20 mouse cellular contexts compared by ENCODE assay signal in genomic region chr14:102930933-102931332, GRCm38 (mm10). TPM values are rescaled to one million over a fixed set of nuclear protein-coding genes. Genes with fewer than 3 reads are reported as not detected.
A peak's percentile ranks its signal among the peaks of the same experiment; 100 is the strongest.
DNase-seq lines count a peak whose midpoint lies in the region; ATAC-seq and TF ChIP-seq lines count a peak whose summit lies in the region.
"Had no signal": no experiment of that assay in that cellular context is flagged by ENCODE, and none has a peak within 500 bp of the region (broad histone marks: within the 10 kb centered on the region; RNA-seq: fewer than 3 reads in every experiment).

No protein-coding gene starts in this region.

- H3K79me2 ChIP-seq in CH12.LX (replicated peaks; ENCODE audit: control insufficient read depth, extremely low read depth, insufficient read depth, poor library complexity, severe bottlenecking): no peaks in the 10 kb centered on the region

- no peaks in the 10 kb centered on the region for H3K36me3 ChIP-seq in CH12.LX (replicated peaks in 1 of 2; ENCODE audit: control insufficient read depth in 1 of 2, insufficient read depth in 1 of 2, low read length in 1 of 2)
- H3K36me3 ChIP-seq: embryonic facial prominence, embryonic 10.5 days; embryonic facial prominence, embryonic 12.5 days; G1E had no signal

- no peak overlapping the region for H3K4me3 ChIP-seq in CH12.LX (replicated peaks in 1 of 3; ENCODE audit: low read depth in 2 of 3, low read length in 2 of 3, poor library complexity in 1 of 3)
- H3K4me3 ChIP-seq: embryonic facial prominence, embryonic 10.5 days; embryonic facial prominence, embryonic 12.5 days; forebrain, embryonic 13.5 days had no signal

- no peak for DNase-seq in CH12.LX (ENCODE audit: extremely low read depth)
- DNase-seq in cerebellum, adult 11-12 months: no peak
- DNase-seq in urinary bladder, adult 2 months (ENCODE audit: low spot score): no peak
- DNase-seq: adrenal gland, adult 8-10 months; adrenal gland, postnatal 14 days; adrenal gland, postnatal 36 days; cerebellum, adult 18-20 months; cerebellum, adult 8-10 months; cerebellum, adult 9-11 months; cerebellum, postnatal 14 days; cerebellum, postnatal 36 days had no signal

- dilution Hi-C loops in CH12.LX (cut with MboI; ENCODE audit: extremely low pct_ligation_motif_present, extremely low pct_unique_long_range_greater_than_20kb, low sequenced_read_pairs): no loop called here

- TF ChIP-seq POLR2A in CH12.LX (IDR thresholded peaks at IDR 0.05; ENCODE audit: low read depth, low read length): no peak

- TF ChIP-seq EP300 in CH12.LX (IDR thresholded peaks at IDR 0.05; ENCODE audit: low read length): no peak

- no peak overlapping the region for H3K4me2 ChIP-seq in CH12.LX (ENCODE audit: insufficient read depth, low read depth, poor library complexity, severe bottlenecking)
- H3K4me2 ChIP-seq: embryonic facial prominence, embryonic 12.5 days; forebrain, embryonic 13.5 days had no signal

- no peak for TF ChIP-seq RAD21 in CH12.LX (IDR thresholded peaks at IDR 0.05; ENCODE audit: low read depth, low read length)

- in situ Hi-C loops in CH12.LX (cut with MboI; ENCODE audit: low pct_ligation_motif_present, low pct_unique_long_range_greater_than_20kb, low sequenced_read_pairs): no loop called here

- H3K27ac ChIP-seq in CH12.LX (ENCODE audit: insufficient read depth, low read depth): no peak overlapping the region
- H3K27ac ChIP-seq: embryonic facial prominence, embryonic 10.5 days; embryonic facial prominence, embryonic 12.5 days; forebrain, embryonic 13.5 days had no signal

- no peaks in the 10 kb centered on the region for H3K27me3 ChIP-seq in CH12.LX (replicated peaks)
- H3K27me3 ChIP-seq: embryonic facial prominence, embryonic 12.5 days; forebrain, embryonic 13.5 days; Patski had no signal

- peak; percentile 51 for ATAC-seq in common myeloid progenitor, adult 5-6 weeks (replicated peaks; ENCODE audit: low read depth, poor library complexity, severe bottlenecking)
- ATAC-seq in megakaryocyte progenitor cell, adult 5-6 weeks (replicated peaks; ENCODE audit: poor library complexity): peak; percentile 54
- ATAC-seq: activated CD4-positive, CD25-positive, alpha-beta regulatory T cell, adult 4 months; forebrain, embryonic 13.5 days; forebrain, embryonic 16.5 days; Patski had no signal

- TF ChIP-seq CTCF in CH12.LX (conservative IDR thresholded peaks at IDR 0.05 in 1 of 2, IDR thresholded peaks at IDR 0.05 in 1 of 2; ENCODE audit: low read depth in 2 of 2, low read length in 2 of 2): no peak

- H3K4me1 ChIP-seq in CH12.LX (ENCODE audit: control insufficient read depth in 1 of 2, insufficient read depth in 2 of 2): peaks cover 20 to 50% of the 10 kb centered on the region in 2 experiments
- H3K4me1 ChIP-seq: embryonic facial prominence, embryonic 10.5 days; embryonic facial prominence, embryonic 12.5 days; forebrain, embryonic 13.5 days had no signal

- H3K9ac ChIP-seq in CH12.LX (ENCODE audit: insufficient read depth, low read depth): no peak overlapping the region
- H3K9ac ChIP-seq: embryonic facial prominence, embryonic 12.5 days; forebrain, embryonic 13.5 days had no signal

- no peaks in the 10 kb centered on the region for H3K9me3 ChIP-seq in CH12.LX (replicated peaks; ENCODE audit: low read length)
- H3K9me3 ChIP-seq: embryonic facial prominence, embryonic 10.5 days; embryonic facial prominence, embryonic 12.5 days; forebrain, embryonic 13.5 days had no signal

TF ChIP-seq in CH12.LX, 34 proteins besides CTCF, POLR2A, EP300 and RAD21:
- no peak for TF ChIP-seq TBP (conservative IDR thresholded peaks at IDR 0.05; ENCODE audit: low read depth, low read length)
- no peak for TF ChIP-seq CHD1 (IDR thresholded peaks at IDR 0.05; ENCODE audit: low read depth, low read length)
- 0 out of 2 replicates have a peak, but pooled peaks have one; percentile 35 for TF ChIP-seq ELF1 (IDR thresholded peaks at IDR 0.05; ENCODE audit: low read depth, low read length)
- TF ChIP-seq ZC3H11A (IDR thresholded peaks at IDR 0.05; ENCODE audit: low read depth, low read length): no peak

RNA-seq across cellular contexts. Expression of gene Kctd12, which starts 51.5 kb away (rescaled TPM):
- total RNA-seq in CH12.LX (2012; rRNA removed): 29.8 and 35.4 TPM in 2 replicates
- total RNA-seq in CH12.LX (2014; rRNA removed): 21.8 and 23.5 TPM in 2 replicates
- polyA plus RNA-seq in CH12.LX (2012; ENCODE audit: insufficient read length, low read depth): 17.5 and 21.4 TPM in 2 replicates
- 62.2 and 67.0 TPM in 2 replicates for total RNA-seq in common myeloid progenitor, adult 5-6 weeks (2017)
- total RNA-seq in megakaryocyte progenitor cell, adult 5-6 weeks (2015): 89.3 and 112 TPM in 2 replicates
- 63.1 and 66.4 TPM in 2 replicates for total RNA-seq in megakaryocyte progenitor cell, adult 5-6 weeks (2017)
- polyA plus RNA-seq in urinary bladder, adult 2 months (2012; rRNA removed): 19.3 and 22.3 TPM in 2 replicates
